In genomic region chr12:75713596-75713995, GRCm38 (mm10) we compare ENCODE assay signal across 28 mouse cellular contexts.
"Had no signal": no experiment of that assay in that cellular context is flagged by ENCODE, and none has a peak within 500 bp of the region (broad histone marks: within the 10 kb centered on the region; RNA-seq: fewer than 3 reads in every experiment).

No protein-coding gene starts in this region.

- ATAC-seq: forebrain, embryonic 13.5 days; forebrain, embryonic 14.5 days; forebrain, embryonic 15.5 days; forebrain, embryonic 16.5 days; forebrain, postnatal 0 days had no signal

- H3K27me3 ChIP-seq: embryonic facial prominence, embryonic 12.5 days; embryonic facial prominence, embryonic 13.5 days; embryonic facial prominence, embryonic 15.5 days; forebrain, embryonic 12.5 days; forebrain, embryonic 13.5 days; forebrain, embryonic 15.5 days had no signal

- H3K9me3 ChIP-seq: embryonic facial prominence, embryonic 10.5 days; embryonic facial prominence, embryonic 12.5 days; embryonic facial prominence, embryonic 13.5 days; embryonic facial prominence, embryonic 15.5 days; forebrain, embryonic 10.5 days; forebrain, embryonic 12.5 days; forebrain, embryonic 13.5 days; forebrain, embryonic 15.5 days had no signal

- DNase-seq: cerebellum, adult 2 months; cerebellum, adult 8-10 months; cerebellum, adult 9-10 months; cerebellum, adult 9-11 months; cerebellum, postnatal 10 days; cerebellum, postnatal 14 days; cerebellum, postnatal 25 days; cerebellum, postnatal 36 days; embryo, embryonic 11 days; forebrain, postnatal 0 days; gastrocnemius, adult 2 months; gastrocnemius, postnatal 10 days; gastrocnemius, postnatal 14 days; gastrocnemius, postnatal 25 days; gastrocnemius, postnatal 36 days; heart, adult 18-20 months; heart, adult 2 months had no signal

- H3K36me3 ChIP-seq: embryonic facial prominence, embryonic 12.5 days had no signal

- H3K4me3 ChIP-seq: embryonic facial prominence, embryonic 10.5 days; embryonic facial prominence, embryonic 12.5 days; embryonic facial prominence, embryonic 13.5 days; embryonic facial prominence, embryonic 15.5 days; erythroblast, embryonic 14.5 days; forebrain, embryonic 10.5 days; forebrain, embryonic 12.5 days; forebrain, embryonic 13.5 days; forebrain, embryonic 15.5 days; gastrocnemius, adult 2 months; heart, adult 2 months had no signal

- H3K4me2 ChIP-seq: embryonic facial prominence, embryonic 12.5 days; embryonic facial prominence, embryonic 13.5 days; embryonic facial prominence, embryonic 15.5 days; forebrain, embryonic 12.5 days; forebrain, embryonic 13.5 days; forebrain, embryonic 15.5 days had no signal

- H3K27ac ChIP-seq: embryonic facial prominence, embryonic 10.5 days; embryonic facial prominence, embryonic 12.5 days; embryonic facial prominence, embryonic 13.5 days; embryonic facial prominence, embryonic 15.5 days; forebrain, embryonic 10.5 days; forebrain, embryonic 12.5 days; forebrain, embryonic 13.5 days; forebrain, embryonic 15.5 days; gastrocnemius, adult 2 months; heart, adult 2 months had no signal

- H3K4me1 ChIP-seq: embryonic facial prominence, embryonic 10.5 days; embryonic facial prominence, embryonic 12.5 days; embryonic facial prominence, embryonic 13.5 days; embryonic facial prominence, embryonic 15.5 days; forebrain, embryonic 10.5 days; forebrain, embryonic 12.5 days; forebrain, embryonic 13.5 days; forebrain, embryonic 15.5 days had no signal

- H3K9ac ChIP-seq: embryonic facial prominence, embryonic 12.5 days; embryonic facial prominence, embryonic 13.5 days; embryonic facial prominence, embryonic 15.5 days; forebrain, embryonic 12.5 days; forebrain, embryonic 13.5 days; forebrain, embryonic 15.5 days; forebrain, postnatal 0 days had no signal
